Mouse (Mus musculus): ENCODE measurements around the gene 2610028H24Rik. TPM values are rescaled to one million over a fixed set of nuclear protein-coding genes. Genes with fewer than 3 reads are reported as not detected.

The 2610028H24Rik gene
- total RNA-seq (2023): not detected

GRCm38 (mm10) chr10:76448851-76449250 lies at the start of gene 2610028H24Rik:
Gene 2610028H24Rik (plus strand): TSS chr10:76449081.

GRCm38 (mm10) chr10:76440281-76440680 lies 8.6 kb upstream of the 2610028H24Rik start, which contains the start of gene AC141477.1:
Gene AC141477.1 (minus strand): TSS chr10:76440444.

GRCm38 (mm10) chr10:76442178-76443088 lies 6.4 kb upstream of the 2610028H24Rik start, which contains the start of gene Pcnt:
Gene Pcnt (minus strand): TSS chr10:76442786.

GRCm38 (mm10) chr10:76468203-76469162 lies 19.6 kb downstream of the 2610028H24Rik start, which contains the start of the genes Mcm3ap and Ybey:
Gene Mcm3ap (plus strand): TSS chr10:76468927.
Gene Ybey (minus strand): TSS chr10:76469114.

Other genes starting within 250 kb of the 2610028H24Rik start
- gene Prmt2, start 211.2 kb upstream of the 2610028H24Rik start, total RNA-seq (2023): 9.1 TPM
- not detected for gene S100b, start 195.2 kb upstream of the 2610028H24Rik start, total RNA-seq (2023)
- 4.8 TPM for gene Dip2a, start 103.8 kb upstream of the 2610028H24Rik start, total RNA-seq (2023)
- 33.7 TPM for gene AC141477.1, start 8.6 kb upstream of the 2610028H24Rik start, total RNA-seq (2023)
- gene Pcnt, start 6.3 kb upstream of the 2610028H24Rik start, total RNA-seq (2023): 71.0 TPM
- gene Mcm3ap, start 19.8 kb downstream of the 2610028H24Rik start, total RNA-seq (2023): 81.0 TPM
- gene Ybey, start 20.0 kb downstream of the 2610028H24Rik start, total RNA-seq (2023): 1.4 TPM
- 21.3 TPM for gene Lss, start 82.5 kb downstream of the 2610028H24Rik start, total RNA-seq (2023)
- 0.59 TPM for gene Spatc1l, start 113.2 kb downstream of the 2610028H24Rik start, total RNA-seq (2023)
- not detected for gene Ftcd, start 126.6 kb downstream of the 2610028H24Rik start, total RNA-seq (2023)
- gene Col6a2, start 174.5 kb downstream of the 2610028H24Rik start, total RNA-seq (2023): 0.26 TPM